Mouse (Mus musculus) lung, adult 18-20 months (tissue): ENCODE measurements at regions not wholly inside any gene's neighbourhood (a gene's known extent, or its start where the extent isn't known, plus 50 kb on each side); places are given as distances from the start of the nearest gene placed in this dataset.
"Not testable (repeated sequence)": the region's sequence is repeated elsewhere in the genome, so short reads cannot be mapped to it uniquely, and the experiment has no call there.

Experiments used
- DNase-seq, 2 experiments: peaks; one replicate each; pipeline ENCODE4 v3.0.0; 2022; ENCODE audit warnings: mixed read lengths in 2 of 2

DNA sequence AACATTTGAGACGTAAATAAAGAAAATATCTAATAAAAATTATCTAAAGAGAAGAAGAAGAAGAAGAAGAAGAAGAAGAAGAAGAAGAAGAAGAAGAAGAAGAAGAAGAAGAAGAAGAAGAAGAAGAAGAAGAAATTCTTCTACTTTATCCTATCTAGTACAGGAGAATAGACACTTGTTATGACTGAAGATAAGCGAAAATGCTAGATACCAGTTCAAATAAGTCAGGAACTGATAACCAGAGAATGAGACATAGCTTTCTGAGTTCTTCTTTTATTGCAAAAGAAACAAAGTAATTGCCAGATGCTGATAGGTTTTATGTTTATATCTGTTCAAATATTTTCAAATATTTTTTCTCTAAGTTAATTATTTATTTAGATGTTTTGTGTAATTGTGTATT is 2144.1 kb upstream of the Pcdh17 start:
- DNase-seq: no peak

GRCm38 (mm10) chr14:82313491-82313890 is 2129.9 kb upstream of the Pcdh17 start:
- peak in 1 of 2 experiments; percentile 16 for DNase-seq

DNA sequence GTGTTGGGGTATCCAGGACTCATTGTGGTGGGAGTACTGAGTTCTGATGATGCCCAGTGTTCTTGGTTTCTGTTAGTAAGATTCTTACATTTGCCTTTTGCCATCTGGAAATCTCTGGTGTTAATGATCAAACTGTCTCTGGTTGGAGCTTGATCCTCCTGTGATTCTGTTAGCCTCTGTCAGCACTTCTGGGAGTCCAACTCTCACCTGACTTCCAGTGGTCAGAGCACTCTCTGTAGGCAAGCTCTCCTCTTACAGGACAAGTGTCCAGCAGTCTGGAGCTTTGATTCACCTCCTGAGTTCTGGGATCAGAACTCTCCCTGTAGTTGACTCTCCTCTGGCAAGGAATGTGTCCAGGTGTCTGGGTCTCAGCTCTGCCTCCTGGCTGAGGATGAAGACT is 2108.5 kb upstream of the Pcdh17 start:
- DNase-seq: not testable (repeated sequence)
